Mouse (Mus musculus): ENCODE data around the gene Zfp408.

DNA sequence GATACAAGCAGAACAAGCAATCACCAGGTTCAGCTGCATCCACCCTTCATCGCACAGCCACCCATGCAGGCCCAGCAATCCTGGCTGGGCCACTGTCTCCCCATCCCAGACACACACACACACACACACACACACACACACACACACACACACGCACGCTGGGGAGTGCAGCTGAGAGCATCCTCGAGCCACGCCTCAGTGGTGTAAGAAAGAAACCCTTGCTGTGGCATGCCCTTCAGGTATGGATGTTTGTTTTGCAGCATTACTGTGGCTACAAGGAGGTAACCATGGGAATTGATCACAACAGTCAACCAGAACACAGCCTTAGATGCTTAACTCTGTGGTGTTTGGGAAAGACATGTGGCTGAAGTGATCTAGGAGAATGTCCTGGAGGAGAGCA lies 17.3 kb downstream of the Zfp408 start:
- TF ChIP-seq POLR2A (IDR thresholded peaks at IDR 0.05; ENCODE audit: borderline replicate concordance, insufficient read depth, low read length), result no peak
- no peak for TF ChIP-seq CTCF (IDR thresholded peaks at IDR 0.05; ENCODE audit: borderline replicate concordance, insufficient read depth, low read depth, low read length)
